Mouse (Mus musculus): ENCODE measurements around the gene Pfn5. TPM values are rescaled to one million over a fixed set of nuclear protein-coding genes. Genes with fewer than 3 reads are reported as not detected.

Pfn5 gene
- not detected for polyA plus RNA-seq (2014; fragmentation: Illumina TruSeq; extraction: RNeasy Lipid Tissue Mini Kit (QIAGEN cat#74804))

DNA sequence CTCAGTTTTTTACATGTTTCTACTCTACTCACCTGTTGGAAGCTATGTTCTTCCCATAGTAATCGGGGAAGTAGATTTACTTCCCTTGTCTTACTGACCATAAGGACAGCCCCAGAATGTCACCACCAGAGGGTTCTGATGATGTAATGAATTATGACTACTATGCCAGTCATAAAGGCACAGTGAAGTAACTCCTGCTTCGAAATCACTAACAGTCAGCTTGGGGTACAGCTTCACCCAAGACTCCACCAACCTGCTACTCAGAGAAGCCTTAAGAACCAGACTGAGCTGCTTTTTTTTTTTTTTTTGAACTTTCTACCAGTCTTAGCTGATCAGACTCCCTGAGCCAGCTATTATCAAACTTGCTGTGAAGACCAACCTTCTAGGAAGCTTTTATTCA is at the start of gene Pfn5, which contains the start of gene Asb12:
Gene Pfn5, plus strand, starts transcription at position 218 of the 400 bp plus-strand sequence.
Gene Asb12, minus strand, starts transcription at position 101 of the 400 bp plus-strand sequence.

Other genes with a start within 250 kb of the Pfn5 start
- 18.6 TPM for gene Amer1, start 113.2 kb upstream of the Pfn5 start, polyA plus RNA-seq (2014; fragmentation: Illumina TruSeq; extraction: RNeasy Lipid Tissue Mini Kit (QIAGEN cat#74804))
- gene Asb12, start 117 bp upstream of the Pfn5 start, polyA plus RNA-seq (2014; fragmentation: Illumina TruSeq; extraction: RNeasy Lipid Tissue Mini Kit (QIAGEN cat#74804)) = not detected
- 40.9 TPM for gene Zc4h2, start 100.4 kb downstream of the Pfn5 start, polyA plus RNA-seq (2014; fragmentation: Illumina TruSeq; extraction: RNeasy Lipid Tissue Mini Kit (QIAGEN cat#74804))
- 11.4 TPM for gene Zc3h12b, start 153.6 kb downstream of the Pfn5 start, polyA plus RNA-seq (2014; fragmentation: Illumina TruSeq; extraction: RNeasy Lipid Tissue Mini Kit (QIAGEN cat#74804))

Data from ovary, adult 10 weeks (tissue).